ENCODE assay signal across 8 mouse cellular contexts in genomic region chr12:80023107-80024078, GRCm38 (mm10).
A peak's percentile ranks its signal among the peaks of the same experiment; 100 is the strongest.
DNase-seq lines count a peak whose midpoint lies in the region; ATAC-seq and TF ChIP-seq lines count a peak whose summit lies in the region.

No protein-coding gene starts in this region.

- H3K36me3 ChIP-seq in embryonic facial prominence, embryonic 12.5 days, result no peaks in the 10 kb centered on the region
- no peaks in the 10 kb centered on the region for H3K36me3 ChIP-seq in hindbrain, embryonic 15.5 days
- H3K36me3 ChIP-seq in midbrain, embryonic 11.5 days (ENCODE audit: control insufficient read depth, insufficient read depth, low read length), result no peaks in the 10 kb centered on the region

- no peaks in the 10 kb centered on the region for H3K9me3 ChIP-seq in embryonic facial prominence, embryonic 12.5 days
- no peaks in the 10 kb centered on the region for H3K9me3 ChIP-seq in hindbrain, embryonic 15.5 days
- no peaks in the 10 kb centered on the region for H3K9me3 ChIP-seq in midbrain, embryonic 11.5 days (ENCODE audit: control insufficient read depth, low read length)

- intact Hi-C loops in gastrocnemius, adult 2 months (cut with DNase I), result no loop called here

- no peaks in the 10 kb centered on the region for H3K27me3 ChIP-seq in embryonic facial prominence, embryonic 12.5 days
- no peaks in the 10 kb centered on the region for H3K27me3 ChIP-seq in hindbrain, embryonic 15.5 days
- no peaks in the 10 kb centered on the region for H3K27me3 ChIP-seq in midbrain, embryonic 11.5 days (ENCODE audit: control insufficient read depth, insufficient read depth, low read length)

- peak overlapping the region; percentile 3; the same call in 1 of the 2 replicates for H3K27ac ChIP-seq in gastrocnemius, adult 2 months
- H3K27ac ChIP-seq in embryonic facial prominence, embryonic 12.5 days, result peak overlapping the region; percentile 97
- peak overlapping the region; percentile 68 for H3K27ac ChIP-seq in hindbrain, embryonic 15.5 days (replicated peaks)
- H3K27ac ChIP-seq in midbrain, embryonic 11.5 days (ENCODE audit: low read depth, low read length), result peak overlapping the region; percentile 87

- TF ChIP-seq CTCF in gastrocnemius, adult 2 months (IDR thresholded peaks at IDR 0.05), result no peak

- peaks cover 50% of the 10 kb centered on the region for H3K4me1 ChIP-seq in embryonic facial prominence, embryonic 12.5 days
- H3K4me1 ChIP-seq in hindbrain, embryonic 15.5 days (replicated peaks), result peaks cover 29% of the 10 kb centered on the region
- peaks cover 44% of the 10 kb centered on the region for H3K4me1 ChIP-seq in midbrain, embryonic 11.5 days (ENCODE audit: control insufficient read depth, insufficient read depth, low read length)

- 9% methylated on average over 18 of the region's 18 CpGs for WGBS in embryonic facial prominence, embryonic 12.5 days
- WGBS in hindbrain, embryonic 15.5 days, result 18% methylated on average over 15 of the region's 18 CpGs
- WGBS in midbrain, embryonic 11.5 days, result 7% methylated on average over 17 of the region's 18 CpGs

- peak overlapping the region; percentile 24 for H3K9ac ChIP-seq in embryonic facial prominence, embryonic 12.5 days
- H3K9ac ChIP-seq in hindbrain, embryonic 15.5 days, result no peak overlapping the region
- peak overlapping the region; percentile 27; the same call in 1 of the 2 replicates for H3K9ac ChIP-seq in midbrain, embryonic 11.5 days (ENCODE audit: low read length)

- H3K4me3 ChIP-seq in gastrocnemius, adult 2 months, result no peak overlapping the region
- H3K4me3 ChIP-seq in embryonic facial prominence, embryonic 12.5 days, result peak overlapping the region; percentile 7; the same call in 1 of the 2 replicates
- H3K4me3 ChIP-seq in hindbrain, embryonic 15.5 days, result no peak overlapping the region
- peak overlapping the region; percentile 13; the same call in 1 of the 2 replicates for H3K4me3 ChIP-seq in midbrain, embryonic 11.5 days (ENCODE audit: low read depth, low read length)

- peak overlapping the region; percentile 43 for H3K4me2 ChIP-seq in embryonic facial prominence, embryonic 12.5 days (replicated peaks)
- peak overlapping the region; percentile 29 for H3K4me2 ChIP-seq in hindbrain, embryonic 15.5 days
- peak overlapping the region; percentile 26 for H3K4me2 ChIP-seq in midbrain, embryonic 11.5 days

- no peak for ATAC-seq in embryonic facial prominence, embryonic 12.5 days (ENCODE audit: insufficient number of reproducible peaks, insufficient read depth, low FRiP score, low TSS enrichment)
- no peak; the same call in 1 of the 2 replicates for ATAC-seq in hindbrain, embryonic 15.5 days (ENCODE audit: low FRiP score, low read depth)
- peak; percentile 87 for ATAC-seq in midbrain, embryonic 11.5 days (ENCODE audit: low FRiP score)
- no peak for ATAC-seq in inflammation-experienced regulatory T-cells, adult 6 months

- no peak for DNase-seq in gastrocnemius, adult 2 months
- DNase-seq in gastrocnemius, adult 18-20 months (ENCODE audit: low spot score), result no peak
- DNase-seq in midbrain, embryonic 11.5 days (ENCODE audit: low spot score, missing footprints), result peak; percentile 91
- DNase-seq in layer of hippocampus, adult 11-12 months (ENCODE audit: low spot score), result no peak
- no peak for DNase-seq in cerebellum, postnatal 36 days

Comparison
In these comparisons a context has a peak if more than half of its experiments do, and no peak if none do; other contexts are left out.
1. H3K27ac ChIP-seq: peak in every context shown above with its lines; median percentile 97 in embryonic facial prominence, embryonic 12.5 days; 87 in midbrain, embryonic 11.5 days; 68 in hindbrain, embryonic 15.5 days; 3 in gastrocnemius, adult 2 months.
2. H3K4me3 ChIP-seq: peak in embryonic facial prominence, embryonic 12.5 days (single experiment) and midbrain, embryonic 11.5 days (single experiment); none in gastrocnemius, adult 2 months (single experiment) and hindbrain, embryonic 15.5 days (single experiment).
3. Peak in every context shown above with its lines, with median percentiles within 50 percentile points of each other: H3K4me2 ChIP-seq.